Mouse (Mus musculus) heart, adult 2 months (tissue): ENCODE results near the gene Dhx15. TPM values are rescaled to one million over a fixed set of nuclear protein-coding genes. Genes with fewer than 3 reads are reported as not detected.
A peak's percentile ranks its signal among the peaks of the same experiment; 100 is the strongest.

Experiments used
- DNase-seq, 2 experiments: peaks; one replicate each; pipeline ENCODE4 v3.0.0; 2021
- H3K27ac ChIP-seq: fragments of 200-600 bp; 2 replicates; pipeline ENCODE4 v1.8.1; 2022
- H3K27me3 ChIP-seq: fragments of 200-500 bp; 2 replicates; pipeline ENCODE4 v1.6.1; 2012; ENCODE audit warnings: mild to moderate bottlenecking, low read length, inconsistent platforms, mixed read lengths; ENCODE audit not compliant: control insufficient read depth, insufficient read depth
- H3K36me3 ChIP-seq: fragments of 200-500 bp; 2 replicates; pipeline ENCODE4 v1.6.1; 2012; ENCODE audit warnings: low read length, inconsistent platforms; ENCODE audit not compliant: control insufficient read depth, insufficient read depth
- H3K4me1 ChIP-seq: fragments of 200-500 bp; 2 replicates; pipeline ENCODE4 v1.6.1; 2011; ENCODE audit warnings: low read length; ENCODE audit not compliant: control insufficient read depth, insufficient read depth
- H3K4me3 ChIP-seq: fragments of 200-600 bp; 2 replicates; pipeline ENCODE4 v1.8.1; 2022
- H3K79me2 ChIP-seq: fragments of 200-500 bp; replicated peaks from 2 replicates; pipeline ENCODE4 v1.6.1; 2012; ENCODE audit warnings: mild to moderate bottlenecking, inconsistent platforms, low read length, moderate library complexity, mixed read lengths; ENCODE audit not compliant: control insufficient read depth, insufficient read depth
- H3K9ac ChIP-seq: fragments of 200-500 bp; 2 replicates; pipeline ENCODE4 v1.6.1; 2012; ENCODE audit warnings: low read depth, mild to moderate bottlenecking, control low read depth, inconsistent platforms, low read length, mixed read lengths
- CTCF ChIP-seq: fragments of 200-600 bp; IDR thresholded peaks from 2 replicates; pipeline ENCODE4 v1.8.1; 2022; ENCODE audit warnings: antibody characterized with exemption, mild to moderate bottlenecking, moderate library complexity
- EP300 ChIP-seq: fragments of 200-500 bp; IDR thresholded peaks from 2 replicates; pipeline ENCODE4 v1.6.1; 2011; ENCODE audit warnings: low read depth, low read length, control low read depth; ENCODE audit not compliant: insufficient read depth
- POLR2A ChIP-seq: fragments of 200-500 bp; IDR thresholded peaks from 2 replicates; pipeline ENCODE4 v1.6.1; 2011; ENCODE audit warnings: mild to moderate bottlenecking, low read depth, low read length, control low read depth; ENCODE audit not compliant: insufficient read depth
- WGBS: fragments of 180-500 bp; shearing (Covaris S2); methylation state at CpG from one replicate; pipeline ENCODE4 v1.1.7; 2018; 5-methylcytosine and 5-hydroxymethylcytosine counted together
- intact Hi-C: fragments of 180-260 bp; cut with DNase I; formaldehyde crosslinking; loops from one replicate; pipeline ENCODE4 v1.15.1; 2025
- microRNA-seq, 2 experiments: library from miRNA; unstranded; fragments of <30 nt; microRNA quantifications; one replicate each; pipeline ENCODE4 v1.2.0; 2021
- polyA plus RNA-seq: library from polyadenylated mRNA; depleted of rRNA; stranded (reverse); fragments of >200 nt; gene quantifications from 2 replicates; pipeline ENCODE4 v1.2.3, GENCODE M21; 2012; rRNA removed
- total RNA-seq, 2 experiments: library from RNA; stranded (reverse); gene quantifications; 2 replicates each; pipeline ENCODE4 v1.2.3; 2021

Gene Dhx15
- total and polyA plus RNA-seq, 3 experiments, result 24.0 to 54.8 (median 54.1) TPM

DNA sequence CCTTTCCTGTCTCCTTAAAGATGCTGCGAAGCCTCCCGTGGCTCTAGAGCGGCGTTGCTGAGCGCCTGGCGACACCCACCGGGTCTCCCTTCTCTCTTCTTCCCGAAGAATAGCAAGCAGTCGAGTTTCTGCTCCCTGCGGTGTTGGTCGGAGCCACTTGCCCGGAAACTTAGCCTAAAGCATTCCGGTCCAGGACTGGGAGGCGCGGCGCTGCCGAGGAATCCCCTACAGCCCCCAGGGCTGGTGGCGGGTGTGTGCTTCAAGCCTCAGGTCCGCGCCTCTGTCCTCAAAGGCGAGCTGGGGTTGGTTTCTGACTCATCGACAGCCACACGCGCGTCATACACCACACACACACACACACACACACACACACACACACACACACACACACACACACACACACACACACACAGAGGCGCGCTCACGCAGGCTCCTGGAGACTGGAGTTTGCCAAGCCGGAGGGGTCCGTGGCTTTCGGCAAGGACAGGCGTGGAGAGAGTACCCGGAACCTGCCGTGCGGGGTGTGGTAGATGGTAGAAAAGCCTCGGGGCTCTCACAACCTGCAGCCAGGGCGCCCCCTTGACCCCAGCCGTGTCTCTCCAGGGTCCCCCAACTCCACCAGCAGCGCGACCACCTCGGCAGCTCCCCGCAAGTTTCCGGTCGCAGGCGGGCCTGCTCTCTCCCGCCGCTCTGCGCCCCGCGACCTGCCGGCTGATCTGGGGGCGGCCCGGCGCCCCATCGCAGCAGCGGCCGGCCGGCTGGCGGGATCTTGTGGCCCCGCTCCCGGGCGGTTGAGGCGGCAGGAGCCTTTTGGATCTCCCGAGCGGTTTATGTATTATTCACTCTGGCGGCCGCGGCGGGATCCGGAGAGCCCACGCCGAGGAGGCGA lies 77.1 kb downstream of the Dhx15 start:
- intact Hi-C loops, result no loop called here
- Histone ChIP-seq H3K4me3 (peak overlapping the region; percentile 61), H3K4me1 (peaks cover 2% of the 10 kb centered on the region; the same call in 1 of the 2 replicates), H3K36me3 (no peaks in the 10 kb centered on the region), H3K79me2 (no peaks in the 10 kb centered on the region), H3K27ac (no peak overlapping the region), H3K27me3 (peaks cover 12% of the 10 kb centered on the region; the same call in 1 of the 2 replicates), H3K9ac (peak overlapping the region; percentile 60)
- TF ChIP-seq CTCF, result no peak
- 2% methylated on average over 69 of the region's 73 CpGs for WGBS
- peak; percentile 17 to 42 for DNase-seq

DNA sequence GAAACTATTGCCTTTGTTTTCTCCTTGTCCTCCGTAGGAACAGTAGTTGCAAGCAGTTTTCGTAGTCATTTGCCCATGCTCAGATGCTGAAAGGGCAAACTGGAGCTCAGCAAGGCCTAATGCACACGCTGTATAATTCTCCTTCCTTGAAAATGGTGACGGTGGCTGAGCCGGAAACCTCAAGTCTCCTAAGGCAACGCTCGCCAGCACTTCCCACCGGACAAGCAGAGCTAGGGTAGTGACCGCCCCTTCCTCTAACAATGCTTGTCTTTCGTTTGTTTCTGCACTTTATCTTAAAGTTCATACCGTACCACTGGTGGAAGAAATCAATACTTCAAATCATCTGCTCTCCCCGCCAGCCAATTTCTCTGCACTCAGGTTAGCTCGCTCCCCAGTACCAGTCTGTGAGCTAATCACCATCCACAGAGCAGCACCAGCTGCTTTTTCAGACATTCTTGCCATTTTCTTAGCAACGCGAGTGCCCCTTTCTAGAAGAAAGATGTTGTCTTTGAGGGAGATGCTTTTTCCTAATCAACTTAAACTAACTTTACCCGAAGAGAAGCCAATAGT lies 78.0 kb downstream of the Dhx15 start:
- TF ChIP-seq CTCF (no peak), EP300 (no peak), POLR2A (no peak)
- H3K27me3 ChIP-seq, result peaks cover 12% of the 10 kb centered on the region; the same call in 1 of the 2 replicates
- intact Hi-C loops, result no loop called here
- no peak overlapping the region for H3K27ac ChIP-seq
- no peaks in the 10 kb centered on the region for H3K79me2 ChIP-seq
- WGBS, result 49% methylated on average over 16 of the region's 16 CpGs
- peaks cover 2% of the 10 kb centered on the region; the same call in 1 of the 2 replicates for H3K4me1 ChIP-seq
- H3K9ac ChIP-seq, result no peak overlapping the region
- peak overlapping the region; percentile 36; the same call in 1 of the 2 replicates for H3K4me3 ChIP-seq
- no peak for DNase-seq
- no peaks in the 10 kb centered on the region for H3K36me3 ChIP-seq

GRCm38 (mm10) chr5:52110808-52111663 lies 79.3 kb downstream of the Dhx15 start:
- Histone ChIP-seq H3K27me3 (peaks cover 9% of the 10 kb centered on the region; the same call in 1 of the 2 replicates), H3K27ac (no peak overlapping the region), H3K9ac (no peak overlapping the region), H3K4me3 (no peak overlapping the region), H3K36me3 (no peaks in the 10 kb centered on the region), H3K4me1 (no peaks in the 10 kb centered on the region), H3K79me2 (no peaks in the 10 kb centered on the region)
- intact Hi-C loops, result no loop called here
- WGBS, result 79% methylated on average over 10 of the region's 10 CpGs
- DNase-seq, result no peak
- TF ChIP-seq POLR2A (no peak), CTCF (0 out of 2 replicates have a peak, but pooled peaks have one; percentile 8), EP300 (no peak)

Small RNA genes lying within 50 kb of the gene (microRNA-seq; reads per million reads assigned to microRNA genes)
- gene Mir6417, result 0 reads per million in 2 experiments

Other genes starting within 250 kb of the Dhx15 start
- gene Sod3, start 173.3 kb upstream of the Dhx15 start, total RNA-seq, result 10 to 100 TPM; 14.8 to 15.1 TPM
- gene Sod3, start 173.3 kb upstream of the Dhx15 start, polyA plus RNA-seq, result 31.4 and 42.8 TPM in 2 replicates